Mouse (Mus musculus): ENCODE data around the gene Tex261.
A peak's percentile ranks its signal among the peaks of the same experiment; 100 is the strongest.

- TF ChIP-seq POLR2A (IDR thresholded peaks at IDR 0.05; ENCODE audit: control insufficient read depth, low read depth, low read length) (no peak), CTCF (IDR thresholded peaks at IDR 0.05; ENCODE audit: control insufficient read depth, insufficient read depth, insufficient replicate concordance, low read depth, low read length) (peak; percentile 59; the same call in 1 of the 2 replicates)
These were observed 3.4 kb upstream of the Tex261 start for GRCm38 (mm10) chr6:83779026-83779425.

Data from testis, adult 2 months (tissue).